Mouse (Mus musculus): Measurements from ENCODE around the gene Cmip. TPM values are rescaled to one million over a fixed set of nuclear protein-coding genes. Genes with fewer than 3 reads are reported as not detected.
"Not testable (repeated sequence)": the region's sequence is repeated elsewhere in the genome, so short reads cannot be mapped to it uniquely, and the experiment has no call there.

The Cmip gene
- polyA plus RNA-seq, 1 experiment from 2014 or later = 87.3 TPM

DNA sequence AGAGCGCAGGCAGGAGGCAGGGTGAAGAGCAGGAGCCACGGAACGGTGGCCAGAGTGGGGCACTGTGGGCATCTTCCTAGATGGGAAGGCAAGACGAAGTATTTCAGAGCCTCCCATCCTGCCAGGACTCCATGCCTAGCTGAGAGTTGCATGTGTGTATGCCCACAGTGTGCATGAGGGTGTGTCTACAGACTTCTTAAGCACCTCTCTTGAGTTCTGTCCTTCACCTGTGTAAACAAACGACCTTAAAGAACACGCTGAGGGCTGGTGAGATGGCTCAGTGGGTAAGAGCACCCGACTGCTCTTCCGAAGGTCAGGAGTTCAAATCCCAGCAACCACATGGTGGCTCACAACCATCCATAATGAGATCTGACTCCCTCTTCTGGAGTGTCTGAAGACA, 171.0 kb downstream of the Cmip start:
- 87% methylated on average over 8 of the region's 8 CpGs for WGBS
- not testable (repeated sequence) for H3K9me3 ChIP-seq; H3K4me3 ChIP-seq; ATAC-seq (ENCODE audit: low FRiP score); H3K27me3 ChIP-seq; H3K9ac ChIP-seq; H3K4me2 ChIP-seq; H3K27ac ChIP-seq
- peaks cover 14% of the 10 kb centered on the region for H3K4me1 ChIP-seq (replicated peaks)
- peaks cover 80% of the 10 kb centered on the region for H3K36me3 ChIP-seq

DNA sequence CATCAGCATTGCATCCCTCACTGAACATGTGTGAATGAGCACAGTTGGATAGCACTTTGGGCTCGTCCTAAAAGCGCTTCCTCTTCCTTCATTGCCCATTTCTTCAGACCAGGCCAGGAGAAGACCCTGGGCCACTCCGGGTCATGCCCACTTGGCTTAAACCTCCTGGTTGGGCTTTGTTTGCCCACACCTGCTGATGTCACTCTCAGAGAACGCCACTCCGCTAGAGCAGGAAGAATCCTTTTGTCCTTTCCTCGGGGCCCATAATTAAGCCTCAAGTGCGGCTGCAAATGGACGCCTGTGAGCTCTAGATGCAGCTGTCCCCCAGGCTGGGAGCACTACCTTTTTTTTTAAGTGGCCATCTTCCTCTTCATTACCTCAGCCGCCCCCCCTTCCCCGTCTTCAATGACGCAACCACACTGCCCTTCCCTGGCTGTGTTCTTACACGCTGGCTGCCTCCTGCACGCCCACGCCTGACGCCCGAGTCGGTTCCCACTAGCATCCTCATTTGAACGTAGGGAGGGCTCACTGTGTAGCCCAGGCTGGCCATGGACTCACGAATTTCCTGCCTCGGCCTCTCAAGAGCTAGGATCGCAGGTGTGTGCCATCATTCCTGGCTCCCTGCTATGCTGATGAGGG, 171.8 kb downstream of the Cmip start:
- no peak for ATAC-seq (ENCODE audit: low FRiP score)
- no peak overlapping the region for H3K4me2 ChIP-seq
- peaks cover 80% of the 10 kb centered on the region for H3K36me3 ChIP-seq
- H3K9me3 ChIP-seq = no peaks in the 10 kb centered on the region
- WGBS = 74% methylated on average over 21 of the region's 21 CpGs
- no peak overlapping the region for H3K4me3 ChIP-seq
- no peak overlapping the region for H3K9ac ChIP-seq
- H3K27ac ChIP-seq = peak overlapping the region; percentile 46
- peaks cover 7% of the 10 kb centered on the region; the same call in 1 of the 2 replicates for H3K4me1 ChIP-seq (replicated peaks)
- no peaks in the 10 kb centered on the region for H3K27me3 ChIP-seq

DNA sequence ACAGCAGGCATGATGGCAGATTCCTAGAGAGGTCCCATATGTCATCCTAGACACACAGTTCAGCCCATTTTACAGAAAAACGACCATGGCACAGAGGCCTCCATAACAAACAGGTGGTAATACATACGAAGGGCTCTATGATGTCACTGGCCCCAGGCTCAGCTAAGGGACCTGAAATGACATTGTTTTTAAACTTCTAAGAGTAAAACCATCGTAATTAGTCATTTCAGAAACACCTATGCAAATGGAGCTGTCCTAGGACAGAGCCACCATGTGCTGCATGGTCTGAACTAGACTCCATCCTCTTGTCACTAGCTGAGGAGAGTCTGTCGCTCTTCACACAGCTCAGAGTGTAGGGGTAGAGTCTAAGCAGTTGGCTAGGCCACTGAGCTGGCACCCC, 173.8 kb downstream of the Cmip start:
- no peak for ATAC-seq (ENCODE audit: low FRiP score)
- Histone ChIP-seq H3K36me3 (peaks cover 84% of the 10 kb centered on the region), H3K27me3 (no peaks in the 10 kb centered on the region), H3K9me3 (no peaks in the 10 kb centered on the region), H3K4me2 (no peak overlapping the region), H3K27ac (no peak overlapping the region), H3K9ac (no peak overlapping the region), H3K4me1 (replicated peaks) (0 out of 2 replicates have a peak, but pooled peaks cover 7% of the 10 kb centered on the region), H3K4me3 (no peak overlapping the region)
- 96% methylated on average over 4 of the region's 4 CpGs for WGBS

DNA sequence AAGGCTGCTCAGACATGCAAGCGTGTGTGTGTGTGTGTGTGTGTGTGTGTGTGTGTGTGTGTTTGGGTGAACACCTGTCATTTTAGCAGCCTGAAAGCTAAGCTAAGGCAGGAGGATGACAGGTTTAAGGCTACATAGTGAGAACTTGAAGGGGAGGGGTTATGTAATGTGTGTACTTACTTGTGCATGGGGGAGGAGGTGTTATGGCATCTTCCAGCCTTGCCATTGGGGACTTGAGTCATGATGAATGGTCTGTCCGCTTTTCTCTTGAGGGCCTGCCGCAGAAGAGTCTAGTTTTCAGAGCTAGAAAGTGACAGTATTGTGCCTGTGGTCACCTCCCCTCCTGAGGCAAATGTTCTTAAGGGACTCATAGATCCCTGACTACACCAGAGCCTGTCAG, 174.7 kb downstream of the Cmip start:
- no peaks in the 10 kb centered on the region for H3K9me3 ChIP-seq
- no peaks in the 10 kb centered on the region for H3K27me3 ChIP-seq
- no peak overlapping the region for H3K27ac ChIP-seq
- 0 out of 2 replicates have a peak, but pooled peaks cover 7% of the 10 kb centered on the region for H3K4me1 ChIP-seq (replicated peaks)
- ATAC-seq (ENCODE audit: low FRiP score) = no peak
- 75% methylated on average over 3 of the region's 3 CpGs for WGBS
- H3K4me2 ChIP-seq = no peak overlapping the region
- no peak overlapping the region for H3K9ac ChIP-seq
- no peak overlapping the region for H3K4me3 ChIP-seq
- H3K36me3 ChIP-seq = peaks cover 85% of the 10 kb centered on the region

DNA sequence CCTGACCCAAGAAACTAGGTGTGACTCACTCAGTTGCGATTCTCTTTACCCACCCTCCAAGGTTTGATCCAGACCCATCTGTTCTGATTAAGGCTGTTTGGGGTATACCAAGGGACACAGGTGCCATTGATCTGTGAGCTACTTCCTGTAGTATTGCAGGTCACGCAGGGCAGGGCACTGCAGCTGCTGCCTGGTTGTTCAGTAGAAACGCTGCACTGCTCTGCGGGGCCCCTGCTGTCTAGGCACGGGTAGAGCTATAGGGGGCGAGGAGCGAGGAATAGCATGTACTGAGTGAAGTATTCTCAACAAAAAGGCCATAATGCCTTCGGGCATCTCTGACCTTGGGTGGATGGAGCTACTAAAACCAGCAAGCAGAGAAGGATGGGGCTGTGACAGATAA, 175.2 kb downstream of the Cmip start:
- H3K9me3 ChIP-seq = no peaks in the 10 kb centered on the region
- H3K4me2 ChIP-seq = no peak overlapping the region
- H3K36me3 ChIP-seq = peaks cover 85% of the 10 kb centered on the region
- H3K4me3 ChIP-seq = no peak overlapping the region
- WGBS = 79% methylated on average over 8 of the region's 8 CpGs
- ATAC-seq (ENCODE audit: low FRiP score) = no peak
- H3K27ac ChIP-seq = no peak overlapping the region
- no peaks in the 10 kb centered on the region for H3K27me3 ChIP-seq
- H3K9ac ChIP-seq = no peak overlapping the region
- 0 out of 2 replicates have a peak, but pooled peaks cover 7% of the 10 kb centered on the region for H3K4me1 ChIP-seq (replicated peaks)

DNA sequence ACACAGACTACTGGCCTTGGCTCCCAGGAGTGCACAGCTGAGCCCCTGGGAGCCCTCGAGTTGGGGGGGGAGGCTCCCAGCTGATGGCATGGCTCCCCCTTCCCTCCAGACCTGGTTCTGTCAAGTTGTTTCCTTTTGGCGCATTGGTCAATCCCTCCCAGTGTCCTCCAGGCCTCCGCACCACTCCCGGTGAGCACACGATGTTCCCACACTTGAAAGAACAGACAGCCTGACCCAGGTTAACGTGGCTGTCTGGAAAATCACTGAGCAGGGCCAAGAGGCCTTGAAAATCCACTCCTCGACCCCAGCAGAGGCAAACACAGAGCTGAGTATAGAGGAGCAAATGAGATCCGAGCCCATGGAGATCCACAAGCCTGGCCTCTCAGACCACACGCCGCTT, 177.1 kb downstream of the Cmip start:
- no peaks in the 10 kb centered on the region for H3K9me3 ChIP-seq
- no peaks in the 10 kb centered on the region for H3K27me3 ChIP-seq
- no peak overlapping the region for H3K9ac ChIP-seq
- 91% methylated on average over 10 of the region's 10 CpGs for WGBS
- H3K4me1 ChIP-seq (replicated peaks) = 0 out of 2 replicates have a peak, but pooled peaks cover 7% of the 10 kb centered on the region
- ATAC-seq (ENCODE audit: low FRiP score) = no peak
- H3K4me2 ChIP-seq = no peak overlapping the region
- peaks cover 91% of the 10 kb centered on the region for H3K36me3 ChIP-seq
- no peak overlapping the region for H3K4me3 ChIP-seq
- H3K27ac ChIP-seq = no peak overlapping the region

DNA sequence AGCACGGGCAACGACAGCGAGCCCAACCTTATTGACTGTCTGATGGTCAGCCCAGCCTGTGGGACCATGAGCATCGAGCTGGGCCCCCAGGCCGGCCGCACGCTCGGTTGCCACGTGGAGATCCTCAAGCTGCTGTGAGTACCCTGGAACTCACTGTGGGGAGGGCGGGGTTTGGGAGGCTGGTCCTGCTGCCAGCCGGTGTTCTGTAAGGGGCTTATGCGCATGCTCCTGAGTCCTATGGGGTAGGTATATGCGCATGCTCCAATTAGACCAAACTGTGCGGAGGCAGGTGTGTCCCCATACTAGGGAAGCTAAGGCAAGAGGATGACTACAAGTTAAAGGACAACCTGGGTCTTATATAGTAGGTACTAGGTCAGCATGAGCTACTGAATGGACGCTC, 179.9 kb downstream of the Cmip start:
- Histone ChIP-seq H3K27ac (no peak overlapping the region), H3K4me1 (replicated peaks) (0 out of 2 replicates have a peak, but pooled peaks cover 4% of the 10 kb centered on the region), H3K4me2 (no peak overlapping the region), H3K9ac (no peak overlapping the region), H3K9me3 (no peaks in the 10 kb centered on the region), H3K4me3 (no peak overlapping the region), H3K36me3 (peaks cover 88% of the 10 kb centered on the region), H3K27me3 (no peaks in the 10 kb centered on the region)
- no peak for ATAC-seq (ENCODE audit: low FRiP score)
- WGBS = 97% methylated on average over 15 of the region's 15 CpGs

DNA sequence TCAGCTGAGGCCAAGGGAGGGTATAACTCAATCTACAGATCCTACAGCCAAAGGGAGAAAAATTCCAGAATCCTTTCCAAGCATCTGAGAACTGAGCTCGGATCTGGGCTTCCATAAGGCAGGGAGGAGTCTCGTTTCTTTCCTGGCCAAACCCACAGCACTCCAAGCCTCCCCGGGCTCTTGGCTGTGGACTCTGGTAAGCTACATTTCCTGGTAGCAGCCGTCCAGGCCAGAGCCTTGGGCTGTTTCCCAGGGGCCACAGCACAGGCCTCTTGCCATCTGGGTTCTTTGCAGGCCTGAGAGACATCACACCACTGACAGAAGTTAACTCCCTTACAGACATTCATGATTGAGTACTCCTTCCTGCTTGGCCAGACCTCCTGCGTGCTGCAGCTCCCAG, 180.8 kb downstream of the Cmip start:
- H3K4me3 ChIP-seq = no peak overlapping the region
- peaks cover 85% of the 10 kb centered on the region for H3K36me3 ChIP-seq
- H3K27ac ChIP-seq = no peak overlapping the region
- H3K27me3 ChIP-seq = no peaks in the 10 kb centered on the region
- no peak overlapping the region for H3K9ac ChIP-seq
- H3K4me1 ChIP-seq (replicated peaks) = no peaks in the 10 kb centered on the region
- no peak for ATAC-seq (ENCODE audit: low FRiP score)
- 88% methylated on average over 5 of the region's 5 CpGs for WGBS
- H3K4me2 ChIP-seq = no peak overlapping the region
- H3K9me3 ChIP-seq = no peaks in the 10 kb centered on the region

DNA sequence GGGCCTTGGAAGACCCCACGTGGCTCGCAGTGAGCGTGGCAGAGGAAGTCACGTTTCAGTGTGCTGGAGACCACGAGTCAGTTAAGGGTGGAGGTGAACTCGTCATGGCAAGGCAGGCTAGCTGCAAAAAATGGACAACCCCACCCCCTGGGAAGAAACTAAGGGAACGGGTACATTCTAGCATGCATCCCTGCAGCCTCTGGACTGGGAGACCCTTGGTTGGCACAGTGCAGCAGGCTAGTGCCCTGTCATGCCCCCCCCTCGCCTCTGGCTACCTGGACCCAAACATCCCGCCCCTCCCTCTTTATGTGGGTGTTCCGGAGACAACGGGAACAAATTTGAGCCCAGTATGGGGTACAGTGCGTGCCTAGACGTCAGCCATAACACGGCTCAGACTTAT, 183.5 kb downstream of the Cmip start:
- WGBS = 94% methylated on average over 14 of the region's 14 CpGs
- no peak for ATAC-seq (ENCODE audit: low FRiP score)

DNA sequence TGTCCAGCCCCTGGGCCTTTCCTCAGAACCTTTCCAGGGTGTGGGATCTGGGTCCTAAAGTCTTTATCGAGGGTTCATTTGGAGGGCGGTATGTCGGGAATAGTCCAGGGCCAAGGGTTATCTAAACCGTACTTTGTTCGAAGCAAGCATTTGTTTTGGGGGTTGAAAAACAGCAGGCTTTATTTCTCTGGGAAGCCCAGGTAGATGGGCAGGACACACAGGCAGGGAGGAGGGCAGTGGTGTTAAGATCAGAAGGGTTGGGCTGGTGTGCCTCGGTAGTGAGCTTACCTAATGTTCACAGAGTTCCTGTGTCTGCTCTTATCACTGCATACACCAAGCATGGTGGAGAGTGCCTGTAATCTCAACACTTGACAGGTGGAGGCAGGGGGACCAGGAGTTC, 183.9 kb downstream of the Cmip start:
- Histone ChIP-seq H3K9ac (no peak overlapping the region), H3K9me3 (no peaks in the 10 kb centered on the region), H3K27ac (no peak overlapping the region), H3K36me3 (peaks cover 71% of the 10 kb centered on the region), H3K27me3 (no peaks in the 10 kb centered on the region), H3K4me1 (replicated peaks) (peaks cover 17% of the 10 kb centered on the region), H3K4me2 (no peak overlapping the region), H3K4me3 (no peak overlapping the region)
- no peak for ATAC-seq (ENCODE audit: low FRiP score)
- 96% methylated on average over 6 of the region's 6 CpGs for WGBS

More for the DNA sequence above, 183.5 kb downstream of the Cmip start:
- Histone ChIP-seq H3K4me1 (replicated peaks) (peaks cover 13% of the 10 kb centered on the region), H3K27me3 (no peaks in the 10 kb centered on the region), H3K9me3 (no peaks in the 10 kb centered on the region), H3K9ac (no peak overlapping the region), H3K36me3 (peaks cover 71% of the 10 kb centered on the region), H3K27ac (no peak overlapping the region), H3K4me2 (no peak overlapping the region), H3K4me3 (no peak overlapping the region)

DNA sequence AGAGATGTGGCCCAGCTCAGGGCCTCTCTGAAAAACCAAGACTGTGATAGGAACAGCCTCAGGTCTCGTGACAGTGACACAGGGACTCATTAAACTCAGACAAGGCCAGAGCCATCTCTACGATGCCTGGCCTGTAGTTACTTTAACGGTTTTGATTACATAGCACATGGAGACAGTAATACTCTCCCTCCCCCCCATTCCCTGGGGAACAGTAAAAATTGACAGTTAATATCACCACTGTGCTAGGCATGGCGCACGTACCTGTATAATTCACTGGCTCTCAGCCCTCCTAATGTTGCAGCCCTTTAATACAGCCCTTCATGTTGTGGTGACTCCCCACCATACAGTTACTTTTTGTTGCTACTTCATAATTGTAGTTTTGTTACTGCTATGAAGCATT, 188.6 kb downstream of the Cmip start:
- H3K36me3 ChIP-seq = peaks cover 67% of the 10 kb centered on the region
- H3K9ac ChIP-seq = peak overlapping the region; percentile 19; the same call in 1 of the 2 replicates
- no peak overlapping the region for H3K4me2 ChIP-seq
- peak; percentile 38; the same call in 1 of the 2 replicates for ATAC-seq (ENCODE audit: low FRiP score)
- no peaks in the 10 kb centered on the region for H3K27me3 ChIP-seq
- H3K4me3 ChIP-seq = no peak overlapping the region
- no peaks in the 10 kb centered on the region for H3K9me3 ChIP-seq
- WGBS = 33% methylated on average over 5 of the region's 5 CpGs
- peaks cover 42% of the 10 kb centered on the region for H3K4me1 ChIP-seq (replicated peaks)
- peak overlapping the region; percentile 85 for H3K27ac ChIP-seq

DNA sequence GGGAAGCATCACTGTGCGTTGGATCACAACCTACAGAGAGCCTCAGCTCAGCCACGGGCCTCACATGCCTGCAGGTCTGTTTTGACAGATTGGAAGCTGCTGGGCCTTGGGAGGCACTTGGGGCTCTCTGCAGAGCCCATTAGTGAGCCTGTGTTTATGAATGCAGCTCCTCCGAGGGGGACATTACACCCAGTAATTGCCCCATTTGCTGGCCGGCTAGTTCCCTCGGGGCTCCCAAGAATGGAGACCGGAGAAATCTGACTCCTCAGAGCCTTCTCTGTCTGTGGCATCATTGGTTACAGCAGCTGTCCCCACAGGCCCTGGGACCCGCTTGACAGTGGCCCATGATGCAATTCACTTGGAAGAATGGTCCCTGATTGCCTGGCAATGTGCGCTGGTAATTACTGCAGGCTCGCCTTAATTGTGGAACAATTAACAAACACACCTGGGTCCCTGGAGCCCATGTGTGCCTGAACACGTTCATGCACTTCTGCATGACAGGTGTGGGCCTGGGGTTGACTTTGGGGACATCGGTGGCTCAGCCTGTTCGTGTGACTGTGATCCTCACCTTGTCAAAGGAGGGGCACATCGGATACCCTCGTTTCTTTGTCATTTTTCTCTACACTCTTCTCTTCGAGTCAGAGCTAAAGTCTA, 189.6 kb downstream of the Cmip start:
- Histone ChIP-seq H3K27ac (peak overlapping the region; percentile 85), H3K4me3 (no peak overlapping the region), H3K9ac (peak overlapping the region; percentile 8; the same call in 1 of the 2 replicates), H3K4me2 (no peak overlapping the region), H3K27me3 (no peaks in the 10 kb centered on the region), H3K4me1 (replicated peaks) (peaks cover 49% of the 10 kb centered on the region), H3K36me3 (peaks cover 69% of the 10 kb centered on the region), H3K9me3 (no peaks in the 10 kb centered on the region)
- peak; percentile 60 for ATAC-seq (ENCODE audit: low FRiP score)
- 50% methylated on average over 15 of the region's 15 CpGs for WGBS

DNA sequence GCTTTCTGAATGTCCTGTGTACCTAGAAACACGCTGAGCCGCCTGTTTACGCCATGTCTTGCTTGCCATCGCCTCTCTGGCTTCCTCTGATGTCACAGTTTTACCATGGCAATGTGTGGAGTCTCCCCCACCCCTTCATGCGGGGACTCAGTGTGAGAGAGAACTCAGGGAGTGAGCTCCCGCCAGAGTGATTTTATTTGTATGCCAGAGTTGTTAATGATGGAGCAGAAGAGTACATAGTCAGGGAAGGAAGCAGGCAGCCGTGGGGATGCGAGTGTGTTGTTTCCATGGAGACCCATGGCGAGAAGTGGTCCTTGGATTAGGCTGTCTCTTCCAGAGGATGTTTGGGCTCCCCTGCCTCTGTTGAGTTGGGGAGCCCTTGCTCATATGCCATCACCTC, 194.2 kb downstream of the Cmip start:
- Histone ChIP-seq H3K9ac (peak overlapping the region; percentile 20; the same call in 1 of the 2 replicates), H3K4me2 (no peak overlapping the region), H3K27me3 (no peaks in the 10 kb centered on the region), H3K4me3 (no peak overlapping the region), H3K4me1 (replicated peaks) (peaks cover 43% of the 10 kb centered on the region), H3K9me3 (no peaks in the 10 kb centered on the region), H3K36me3 (peaks cover 93% of the 10 kb centered on the region), H3K27ac (peak overlapping the region; percentile 67)
- 62% methylated on average over 9 of the region's 9 CpGs for WGBS
- no peak for ATAC-seq (ENCODE audit: low FRiP score)

Measured in hindbrain, embryonic 13.5 days (tissue).